Mouse (Mus musculus): Measurements from ENCODE around the gene Gm10135.
"Not testable (repeated sequence)": the region's sequence is repeated elsewhere in the genome, so short reads cannot be mapped to it uniquely, and the experiment has no call there.

GRCm38 (mm10) chr5:72938421-72938820 is 36.1 kb downstream of the Gm10135 start:
- TF ChIP-seq UBTF, POLR2A (IDR thresholded peaks at IDR 0.05; ENCODE audit: low read depth, low read length): not testable (repeated sequence)
